Mouse (Mus musculus): ENCODE measurements at regions not wholly inside any gene's neighbourhood (a gene's known extent, or its start where the extent isn't known, plus 50 kb on each side); places are given as distances from the start of the nearest gene placed in this dataset.

DNA sequence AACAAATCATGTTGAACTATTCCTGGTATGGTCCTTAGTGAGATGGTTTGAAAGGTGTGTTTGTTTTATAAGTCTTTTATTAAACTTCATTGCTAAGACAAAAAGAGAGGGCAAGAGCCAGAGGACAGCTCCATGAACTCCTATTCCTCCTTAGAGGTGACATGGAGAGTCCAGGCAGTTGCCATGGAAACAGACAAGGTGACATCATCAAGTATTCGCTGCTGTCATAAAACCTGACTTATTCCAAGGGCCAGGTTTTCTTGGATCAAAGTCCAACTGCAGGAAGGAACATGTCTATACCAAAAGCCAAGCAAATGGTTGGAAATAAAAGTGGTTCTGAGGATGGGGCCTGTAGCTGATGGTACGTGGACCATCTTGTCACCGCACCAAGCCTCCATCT, 383.0 kb upstream of the Sall1 start:
- DNase-seq (ENCODE audit: low spot score), result no peak

DNA sequence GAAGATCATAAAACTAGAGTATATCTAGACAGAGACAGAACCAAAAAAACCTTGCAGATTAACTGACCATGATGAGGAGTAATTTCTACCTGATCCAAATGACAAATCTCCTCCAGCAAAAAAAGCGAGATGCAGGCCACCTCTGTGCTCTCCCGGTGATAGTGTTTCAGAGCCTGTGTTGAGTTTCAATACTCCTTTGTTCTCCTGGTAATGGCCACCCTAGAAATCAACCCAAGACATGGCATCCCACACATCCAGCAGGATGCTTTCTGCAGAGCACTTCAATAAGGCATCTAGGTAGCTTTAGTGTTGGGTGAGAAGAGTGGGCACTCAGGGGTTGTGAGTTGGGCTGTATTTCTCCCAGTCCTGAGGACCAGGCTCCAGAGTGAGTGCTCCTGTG, 371.3 kb upstream of the Sall1 start:
- no peak for DNase-seq (ENCODE audit: low spot score)

DNA sequence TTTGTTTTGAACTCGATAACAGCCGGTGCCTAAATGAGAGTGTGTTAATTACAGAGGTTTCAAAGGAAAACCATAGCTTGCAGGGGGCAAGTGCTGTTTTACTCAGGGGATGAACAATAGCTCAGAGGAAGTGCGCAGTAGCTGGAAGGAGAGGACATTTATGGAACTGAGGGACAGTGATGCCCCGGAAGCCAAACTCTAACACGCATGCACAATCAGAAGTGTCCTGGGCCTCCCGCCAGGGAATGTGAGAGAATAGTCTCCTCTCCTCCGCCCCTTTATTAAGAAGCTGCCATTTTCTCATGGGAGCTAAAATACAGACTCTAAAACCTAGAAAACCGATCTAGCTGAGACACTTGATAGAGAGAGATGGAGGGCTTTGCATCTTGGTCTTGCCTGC, 368.5 kb upstream of the Sall1 start:
- DNase-seq (ENCODE audit: low spot score), result no peak

DNA sequence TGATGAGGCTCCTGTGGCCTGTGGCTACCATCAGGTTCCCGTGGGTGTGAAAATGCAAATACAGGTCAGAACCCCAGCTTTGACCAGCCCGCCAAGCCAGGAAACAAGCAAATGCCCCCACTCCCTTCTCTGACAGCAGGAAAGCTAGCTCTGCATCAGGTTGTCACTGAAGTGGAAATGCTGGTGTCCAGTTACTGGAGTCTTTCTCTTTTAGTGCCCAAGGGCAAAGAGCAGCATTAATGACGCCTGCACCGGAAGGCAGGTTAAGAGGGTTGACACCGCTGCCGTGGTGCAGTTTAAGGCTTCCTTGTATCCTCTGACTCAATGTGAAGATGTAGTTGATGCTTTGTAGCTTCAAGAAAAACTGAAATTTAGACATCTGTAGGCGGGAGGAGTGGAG, 368.1 kb upstream of the Sall1 start:
- no peak for DNase-seq (ENCODE audit: low spot score)

DNA sequence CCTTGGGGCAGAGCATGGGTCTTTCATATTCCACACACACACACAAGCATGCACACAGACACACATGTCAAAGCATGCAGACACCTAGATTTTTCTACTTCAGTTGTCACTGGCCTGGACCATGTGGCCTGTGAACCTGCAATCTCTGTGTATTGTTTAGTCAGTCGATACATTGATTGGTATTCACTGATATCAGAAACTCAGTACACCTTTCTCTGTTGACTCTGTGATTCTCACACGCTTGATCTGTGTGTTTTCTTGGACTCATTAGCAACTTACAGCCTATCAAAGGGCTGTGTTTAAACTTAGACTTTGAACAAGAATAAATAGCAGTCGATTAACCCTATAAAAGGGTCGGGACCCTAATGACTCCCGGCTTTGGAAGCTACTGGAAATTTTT, 362.7 kb upstream of the Sall1 start:
- DNase-seq (ENCODE audit: low spot score), result no peak

DNA sequence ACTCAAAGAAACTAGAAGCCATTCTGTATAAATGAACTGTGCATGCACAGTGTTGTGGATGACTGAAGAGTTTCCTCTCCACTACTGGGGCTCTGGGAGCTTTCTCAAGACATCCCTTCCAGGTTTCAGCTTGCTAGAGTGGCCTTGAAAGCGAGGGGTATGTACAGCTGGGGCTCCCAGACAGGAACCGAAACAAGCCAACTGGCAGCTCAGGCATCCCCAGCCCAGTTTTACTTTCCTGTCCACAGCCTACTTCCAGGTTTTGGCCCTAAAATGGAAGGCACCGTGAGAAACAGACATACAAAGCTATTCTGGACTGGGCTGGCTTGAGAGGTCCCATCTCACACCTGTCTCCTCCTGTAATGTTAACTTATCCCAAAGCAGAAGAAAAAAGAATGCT, 360.3 kb upstream of the Sall1 start:
- DNase-seq (ENCODE audit: low spot score), result no peak

DNA sequence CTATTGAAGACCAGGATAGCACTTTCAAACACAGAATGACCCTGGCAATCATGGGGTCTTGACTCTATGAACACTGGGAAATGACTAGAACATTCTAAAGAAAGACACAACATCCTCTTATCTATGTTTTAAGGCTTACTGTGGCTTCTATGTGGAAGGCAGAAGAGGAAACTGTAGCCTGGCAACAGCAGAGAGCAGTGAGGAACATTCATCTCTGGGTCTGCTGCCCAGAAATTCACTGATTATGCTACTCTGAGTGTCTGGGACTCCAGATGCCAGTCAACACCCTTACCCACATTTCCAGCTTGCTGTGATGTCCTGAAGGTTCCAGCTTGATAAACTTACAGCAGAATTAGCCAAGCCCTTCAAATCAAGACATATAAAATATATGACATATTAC, 352.7 kb upstream of the Sall1 start:
- no peak for DNase-seq (ENCODE audit: low spot score)

DNA sequence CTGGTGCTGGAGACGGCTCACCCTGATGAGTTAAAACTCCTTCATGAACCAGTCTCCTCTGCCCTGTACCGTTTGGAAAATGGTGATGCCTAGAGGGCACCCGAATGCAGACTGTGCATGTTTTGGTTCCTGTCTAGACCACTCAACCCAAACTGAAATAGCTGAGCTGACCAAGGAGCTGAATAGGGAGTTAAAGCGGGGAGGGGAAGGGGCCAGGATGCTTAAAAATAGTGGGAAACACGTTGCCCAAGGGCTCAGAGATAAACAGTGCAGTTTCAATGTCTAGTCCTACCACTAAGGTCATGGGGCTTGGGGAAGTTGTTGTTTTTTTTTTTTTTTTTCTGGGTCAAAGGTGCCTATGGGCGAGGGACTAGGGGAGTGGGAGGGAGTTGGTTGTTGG, 348.8 kb upstream of the Sall1 start:
- DNase-seq (ENCODE audit: low spot score), result no peak

DNA sequence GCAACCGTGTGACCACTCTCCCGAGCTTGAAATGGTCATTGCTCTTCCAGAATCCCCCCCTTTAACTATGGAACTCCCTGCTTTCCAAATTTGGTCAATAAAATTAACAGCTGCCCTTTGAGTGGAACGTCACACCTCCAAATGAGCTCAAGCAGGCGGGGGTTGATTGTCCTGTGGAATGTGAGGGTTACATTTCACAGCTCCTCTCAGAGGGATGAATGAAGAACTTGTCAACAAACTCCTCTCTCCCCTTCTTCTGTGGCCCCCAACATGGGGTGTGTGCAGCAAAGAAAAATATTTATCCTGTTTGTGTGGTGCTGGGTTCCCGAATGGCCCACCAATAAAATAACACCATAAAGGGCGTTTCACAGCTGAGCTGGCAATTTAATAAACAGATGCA, 344.8 kb upstream of the Sall1 start:
- DNase-seq (ENCODE audit: low spot score), result no peak

DNA sequence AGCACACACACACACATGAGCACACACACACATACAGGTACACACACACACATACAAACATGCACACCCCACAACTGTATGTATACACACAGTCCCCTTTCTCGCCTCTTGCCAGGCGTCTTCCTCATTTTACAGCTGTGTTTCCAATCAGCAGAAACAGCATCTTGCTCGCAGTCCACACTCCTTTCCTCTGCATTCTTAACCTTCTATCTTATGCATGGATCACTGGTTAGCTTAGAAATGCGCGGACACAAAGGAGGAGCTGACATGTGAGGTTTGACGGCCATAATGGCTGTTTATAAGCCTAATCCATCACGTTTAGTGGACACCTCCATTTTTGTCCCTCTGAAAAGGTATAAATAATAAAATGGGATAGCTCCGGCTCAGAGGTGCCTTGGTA, 343.3 kb upstream of the Sall1 start:
- DNase-seq (ENCODE audit: low spot score), result no peak

DNA sequence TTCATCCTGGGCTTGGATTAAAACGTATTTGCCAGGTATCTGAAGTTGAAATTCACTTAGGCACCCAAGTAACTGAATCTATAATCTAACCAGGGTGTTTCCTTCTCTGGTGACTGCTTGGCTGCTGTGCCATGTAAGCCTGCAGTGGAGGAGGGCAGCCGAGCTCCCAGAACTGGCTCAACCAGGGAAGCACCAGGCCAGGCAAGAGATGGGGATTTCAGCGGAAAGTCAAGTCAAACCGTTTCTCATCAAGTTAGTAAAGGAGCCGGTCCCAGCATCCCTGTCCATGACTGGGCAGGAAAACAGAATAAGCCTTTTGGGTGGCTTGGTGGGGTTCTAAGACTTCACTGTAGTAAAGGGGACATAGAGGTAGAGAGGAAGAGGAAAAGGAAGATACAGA, 341.1 kb upstream of the Sall1 start:
- no peak for DNase-seq (ENCODE audit: low spot score)

DNA sequence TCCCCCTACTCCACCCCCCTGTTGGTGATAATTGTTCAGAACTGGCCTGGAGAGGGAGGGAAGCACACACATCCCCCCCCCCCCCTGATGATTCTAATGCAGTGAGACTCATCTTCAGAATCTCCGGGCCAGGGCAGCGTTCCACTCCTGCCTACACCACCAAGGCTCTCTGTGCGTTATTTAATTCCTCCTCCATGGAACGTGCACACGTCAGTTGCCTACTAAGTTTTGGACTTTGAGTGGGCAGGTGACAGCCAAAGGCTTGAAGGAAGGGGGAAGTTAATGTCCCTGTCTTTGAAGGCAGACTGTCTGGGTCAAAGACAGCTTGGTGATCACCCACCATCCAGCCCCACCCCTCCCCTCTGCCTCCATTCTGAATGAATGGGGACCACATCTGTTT, 339.8 kb upstream of the Sall1 start:
- DNase-seq (ENCODE audit: low spot score), result no peak

DNA sequence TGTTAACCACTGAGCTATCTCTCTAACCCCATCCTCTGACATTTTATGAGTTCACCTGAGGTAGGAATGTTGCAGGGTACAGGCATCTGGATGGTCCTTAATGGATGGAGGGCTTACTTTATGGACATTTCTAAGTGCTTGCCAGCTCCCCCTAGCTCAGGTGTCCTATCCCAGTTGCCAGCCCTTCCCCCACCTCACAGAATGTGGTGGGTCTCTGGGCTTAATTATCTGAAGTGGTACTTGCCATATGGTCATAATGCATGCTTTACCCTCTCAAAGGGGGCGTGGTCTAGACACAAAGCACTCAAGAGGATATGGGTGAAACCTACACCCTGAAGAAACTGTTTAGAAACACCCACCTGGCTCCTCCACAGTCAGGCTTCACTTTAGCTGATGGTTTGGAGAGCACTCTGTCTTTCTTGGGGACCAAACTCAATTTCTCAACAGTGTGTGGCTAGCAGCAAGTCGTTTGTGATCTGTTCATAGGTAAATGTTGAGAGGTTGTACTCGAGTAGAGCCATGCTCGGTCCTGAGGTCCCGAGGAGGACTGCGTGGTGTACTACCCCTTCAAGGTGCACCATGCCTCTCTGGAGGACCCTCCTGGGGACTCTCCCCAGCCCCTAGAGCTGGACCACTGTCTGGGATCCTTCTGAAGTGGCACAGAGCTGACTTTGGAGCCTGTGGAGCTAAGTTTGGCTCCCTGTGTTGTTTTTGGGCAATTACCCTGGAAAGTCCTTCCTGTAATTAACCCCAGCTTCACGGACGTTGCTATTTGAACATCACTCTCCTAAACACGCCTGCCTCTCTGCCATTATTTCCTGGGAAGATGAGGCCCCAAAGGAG, 338.8 kb upstream of the Sall1 start:
- no peak for DNase-seq (ENCODE audit: low spot score)

DNA sequence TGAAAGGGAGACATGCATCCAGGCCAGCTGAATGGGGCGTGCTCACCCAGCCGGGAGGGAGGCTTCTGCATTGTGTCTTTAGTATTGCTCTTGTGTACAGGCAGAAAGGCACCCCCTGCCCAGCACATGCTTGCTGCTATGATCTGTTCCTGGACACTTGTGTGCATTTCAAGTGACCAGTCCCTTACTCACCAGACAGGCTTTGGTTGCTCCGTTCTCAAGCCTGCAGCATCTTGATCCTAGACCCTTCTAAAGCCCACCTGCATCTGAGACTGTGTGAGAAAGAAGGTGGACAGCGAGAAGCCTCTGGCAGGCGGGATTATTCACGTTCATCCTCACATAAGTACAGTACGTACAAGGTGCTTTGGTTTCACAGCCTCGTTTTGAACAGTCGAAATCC, 336.5 kb upstream of the Sall1 start:
- DNase-seq (ENCODE audit: low spot score), result no peak

DNA sequence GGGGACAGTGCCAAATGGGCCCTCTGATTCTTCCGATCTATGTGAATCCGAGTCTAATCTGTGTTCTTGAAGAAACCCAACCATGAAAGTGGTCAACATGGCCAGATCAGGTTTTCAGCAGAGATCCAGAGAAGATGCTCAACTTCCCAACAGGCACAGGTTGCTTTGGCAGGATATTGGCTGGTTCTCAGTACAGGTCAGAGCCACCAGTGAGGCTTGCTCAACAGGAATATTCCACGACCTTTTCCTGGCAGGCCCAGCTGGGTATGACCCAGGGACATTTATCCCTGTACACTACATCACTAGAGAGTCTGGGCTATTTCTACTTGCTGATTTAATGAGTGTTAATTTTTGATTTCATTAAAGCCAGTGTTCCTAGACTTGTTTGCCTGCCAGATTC, 328.8 kb upstream of the Sall1 start:
- DNase-seq (ENCODE audit: low spot score), result no peak

DNA sequence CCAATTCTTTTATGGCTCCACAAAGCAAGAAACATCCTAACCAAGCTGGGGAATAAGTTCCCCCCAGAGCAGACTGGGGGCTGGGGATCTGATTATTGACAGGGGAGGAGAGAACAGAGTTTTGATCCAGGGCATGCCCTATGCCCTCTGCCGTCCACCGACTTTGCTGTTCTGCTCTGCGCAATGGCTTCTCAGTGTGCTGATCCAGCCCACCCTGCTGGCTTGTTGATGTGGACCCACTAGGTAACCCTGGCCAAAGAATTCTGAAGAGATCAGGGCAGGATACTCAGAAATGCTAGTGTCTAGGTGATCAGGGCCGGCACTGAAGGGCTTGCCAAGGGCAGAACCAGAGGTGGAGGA, 327.8 kb upstream of the Sall1 start:
- no peak for DNase-seq (ENCODE audit: low spot score)

DNA sequence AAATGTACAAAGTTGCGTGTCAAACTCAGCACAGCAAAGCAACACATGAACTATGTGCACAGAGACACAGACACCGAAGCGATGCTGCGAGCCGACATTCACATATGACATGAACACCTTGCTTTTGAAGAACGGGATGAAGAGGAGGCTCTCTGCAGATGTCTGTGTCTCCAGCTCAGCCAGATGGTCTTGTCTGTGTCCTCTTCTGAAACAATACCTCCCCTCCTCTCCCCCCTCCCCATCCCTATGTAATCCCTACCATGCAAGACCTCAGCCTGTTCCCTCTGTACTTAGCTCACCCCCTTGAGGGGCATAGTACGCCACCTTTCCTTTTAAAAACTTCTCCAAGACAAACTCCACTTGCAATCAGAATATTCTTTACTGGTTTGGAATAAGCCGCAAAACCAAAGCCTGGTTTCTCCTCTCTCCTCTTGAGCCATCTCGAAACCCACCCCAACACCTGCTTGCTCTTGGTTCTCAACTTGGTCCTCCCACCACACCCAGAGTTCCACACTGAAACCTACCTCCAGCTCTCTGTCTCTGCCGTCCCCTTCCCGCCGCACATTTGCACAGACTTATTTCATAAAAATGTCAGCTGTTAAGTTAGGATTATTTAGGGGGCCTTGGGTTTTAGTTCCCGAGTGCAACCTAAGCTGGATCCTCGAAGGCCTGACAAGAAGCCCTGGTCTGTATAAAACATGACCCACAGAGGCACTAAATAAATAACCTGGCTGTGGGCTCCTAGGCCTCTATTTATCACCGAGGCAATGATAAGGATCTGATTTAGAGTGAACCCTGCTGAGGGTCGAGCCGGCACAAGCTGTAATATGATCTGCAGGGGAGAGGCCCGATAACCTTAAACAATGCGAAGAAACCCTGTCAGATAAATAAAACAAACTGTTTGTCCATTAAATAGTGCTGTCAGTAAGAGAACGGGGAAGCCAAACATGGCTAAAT, 327.1 kb upstream of the Sall1 start:
- DNase-seq (ENCODE audit: low spot score), result no peak

DNA sequence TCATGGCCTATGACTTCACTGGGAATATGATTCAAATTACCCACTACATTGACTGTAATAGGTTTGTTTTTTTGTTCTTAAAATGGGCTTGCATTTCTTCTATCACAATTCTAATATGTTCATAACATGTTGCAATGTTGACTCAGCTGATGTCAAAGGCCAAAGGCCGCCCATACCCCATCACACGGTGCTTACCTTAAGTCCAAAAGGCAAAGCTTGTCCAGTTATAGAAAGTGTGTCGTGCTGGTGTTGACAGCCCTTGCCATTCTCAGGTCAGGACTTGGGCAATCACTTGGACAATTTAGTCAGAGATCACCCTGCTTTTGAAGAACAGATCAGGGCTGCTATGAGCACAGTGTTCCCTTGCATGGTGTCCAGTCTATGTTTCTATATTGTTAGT, 321.5 kb upstream of the Sall1 start:
- DNase-seq (ENCODE audit: low spot score), result no peak

DNA sequence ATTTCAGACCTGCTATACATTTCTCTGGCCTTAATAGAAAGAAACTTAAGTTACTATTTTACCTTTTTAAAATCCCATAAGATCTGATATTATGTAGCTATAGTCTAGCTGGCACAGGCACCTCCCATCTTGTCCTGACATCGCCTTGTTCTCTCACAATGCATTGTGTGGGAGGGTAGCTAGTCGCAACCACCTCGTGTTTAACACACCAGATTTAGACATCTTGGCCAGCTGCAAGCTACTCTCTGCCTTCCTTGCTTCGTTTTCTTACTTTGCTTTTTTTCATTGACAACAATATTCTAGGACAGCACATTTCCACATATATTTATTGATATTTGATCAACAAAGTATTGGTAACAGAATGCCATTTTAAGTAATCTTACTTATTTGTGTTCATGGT, 314.4 kb upstream of the Sall1 start:
- DNase-seq (ENCODE audit: low spot score), result no peak

DNA sequence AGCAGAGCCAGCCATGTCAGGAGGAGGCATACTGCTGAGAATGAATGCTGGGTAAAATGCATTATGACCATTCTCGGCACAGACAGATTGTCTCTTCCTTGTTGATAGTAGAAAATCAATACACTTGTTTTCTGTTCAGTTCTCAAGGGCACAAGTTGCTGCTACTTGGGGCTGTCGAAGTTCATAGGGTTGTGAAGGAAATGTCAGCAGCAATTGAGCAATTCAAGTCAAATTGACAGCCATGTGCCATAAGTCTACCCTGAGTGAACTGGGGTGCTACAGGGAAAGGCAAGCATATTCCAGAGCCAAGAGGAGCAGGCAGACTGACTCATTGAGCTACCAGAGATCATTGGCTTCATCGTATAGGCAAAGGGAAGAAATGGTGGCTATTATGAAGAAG, 301.6 kb upstream of the Sall1 start:
- no peak for DNase-seq (ENCODE audit: low spot score)

DNA sequence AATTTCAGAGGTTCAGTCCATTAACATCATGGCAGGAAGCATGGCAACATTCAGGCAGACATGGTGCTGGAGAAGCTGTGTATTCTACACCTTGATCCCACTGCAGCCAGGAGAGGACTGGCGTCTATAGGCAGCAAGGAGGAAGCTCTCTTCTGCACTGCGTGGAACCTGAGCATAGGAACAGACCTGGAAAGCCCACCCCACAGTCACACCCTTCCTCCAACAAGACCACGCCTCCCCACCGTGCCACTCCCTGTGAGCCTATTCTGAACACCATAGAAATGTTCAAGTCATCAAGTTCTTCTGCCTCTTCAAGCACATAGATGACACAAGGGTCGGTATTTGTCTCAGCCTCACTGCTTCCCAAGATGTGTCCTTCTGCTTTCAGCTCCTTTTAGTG, 297.7 kb upstream of the Sall1 start:
- no peak for DNase-seq (ENCODE audit: low spot score)

DNA sequence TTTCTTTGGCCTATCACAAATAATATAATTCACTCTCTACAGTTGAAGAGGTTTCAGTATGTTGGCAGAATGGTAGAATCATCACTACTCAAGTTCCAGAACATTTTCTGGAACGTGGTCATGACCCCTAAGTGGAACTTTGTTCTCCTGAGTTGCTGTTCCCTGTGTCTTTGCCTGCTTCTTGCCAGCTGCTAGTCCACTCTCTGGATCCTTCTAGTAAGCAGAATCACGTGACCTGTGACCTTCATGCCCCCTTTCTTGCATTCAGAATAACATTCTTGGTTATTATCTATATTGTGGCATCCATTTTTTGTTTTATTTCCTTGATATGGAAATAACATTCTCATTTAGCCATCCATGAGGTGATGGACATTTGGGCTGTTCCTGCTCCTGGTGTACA, 291.5 kb upstream of the Sall1 start:
- no peak for DNase-seq (ENCODE audit: low spot score)

DNA sequence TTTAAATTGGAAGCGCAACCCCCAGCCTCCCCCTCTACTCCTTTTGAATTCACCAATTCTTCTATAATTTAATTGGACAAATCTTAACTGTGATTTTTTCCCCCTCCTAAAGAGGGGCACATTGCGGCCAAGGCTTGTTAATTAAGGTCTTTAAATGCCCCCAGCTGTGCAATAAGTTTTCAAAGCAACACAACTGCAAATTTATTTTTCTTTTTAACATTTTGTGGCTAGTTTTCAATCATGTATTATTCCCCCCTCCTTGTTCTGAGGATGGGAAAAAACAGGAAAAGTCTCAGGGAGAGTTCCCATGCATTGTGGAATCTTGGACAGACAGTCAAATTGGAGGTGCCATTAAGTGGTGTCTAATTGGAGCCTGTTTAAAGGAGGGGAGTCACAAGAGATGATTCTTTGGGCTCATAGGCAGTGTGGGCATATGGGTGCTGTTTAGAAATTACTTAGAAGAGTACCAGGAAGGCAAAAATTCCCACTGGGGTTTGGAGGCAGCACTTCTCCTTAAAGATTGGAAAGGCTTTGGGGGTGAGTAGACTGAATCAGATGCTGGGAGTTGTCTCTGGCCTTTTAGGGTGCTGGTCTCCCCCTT, 281.9 kb upstream of the Sall1 start:
- no peak for DNase-seq (ENCODE audit: low spot score)
